Mouse (Mus musculus) midbrain, postnatal 0 days (tissue): ENCODE results near the gene Fads1. TPM values are rescaled to one million over a fixed set of nuclear protein-coding genes. Genes with fewer than 3 reads are reported as not detected.
A peak's percentile ranks its signal among the peaks of the same experiment; 100 is the strongest.

Experiments used
- ATAC-seq: fragments of 200-750 bp; cut with Nextera tagmentation; 2 replicates; pipeline ENCODE4 v1.8.0; 2017; ENCODE audit warnings: moderate number of reproducible peaks, mild to moderate bottlenecking, moderate TSS enrichment, moderate library complexity; ENCODE audit not compliant: low FRiP score
- DNase-seq: peaks from one replicate; pipeline ENCODE4 v3.0.0-alpha.2; 2015; ENCODE audit warnings: low spot score
- H3K27ac ChIP-seq: fragments of 300-500 bp; sonication (generic); 2 replicates; pipeline ENCODE4 v1.5.1; 2014; ENCODE audit warnings: low read depth, mild to moderate bottlenecking, low read length, mixed read lengths
- H3K27me3 ChIP-seq: fragments of 300-500 bp; sonication (generic); 2 replicates; pipeline ENCODE4 v1.6.1; 2014; ENCODE audit warnings: low read length, control low read depth, mixed read lengths; ENCODE audit not compliant: insufficient read depth
- H3K36me3 ChIP-seq: fragments of 300-500 bp; sonication (generic); 2 replicates; pipeline ENCODE4 v1.6.1; 2014; ENCODE audit warnings: low read length, control low read depth, mixed read lengths; ENCODE audit not compliant: insufficient read depth
- H3K4me1 ChIP-seq: fragments of 300-500 bp; sonication (generic); 2 replicates; pipeline ENCODE4 v1.6.1; 2014; ENCODE audit warnings: mild to moderate bottlenecking, control low read depth, antibody characterized with exemption, low read length, mixed read lengths; ENCODE audit not compliant: insufficient read depth
- H3K4me2 ChIP-seq: fragments of 300-500 bp; sonication (generic); 2 replicates; pipeline ENCODE4 v1.6.1; 2014; ENCODE audit warnings: low read depth, mild to moderate bottlenecking, low read length, mixed read lengths; ENCODE audit not compliant: poor library complexity, severe bottlenecking
- H3K4me3 ChIP-seq: fragments of 300-500 bp; sonication (generic); 2 replicates; pipeline ENCODE4 v1.5.1; 2014; ENCODE audit warnings: low read depth, mild to moderate bottlenecking, low read length, moderate library complexity
- H3K9ac ChIP-seq: fragments of 300-500 bp; sonication (generic); replicated peaks from 2 replicates; pipeline ENCODE4 v1.6.1; 2014; ENCODE audit warnings: mild to moderate bottlenecking, low read length, moderate library complexity, mixed read lengths; ENCODE audit not compliant: poor library complexity, severe bottlenecking
- H3K9me3 ChIP-seq: fragments of 300-500 bp; sonication (generic); 2 replicates; pipeline ENCODE4 v1.6.1; 2016; ENCODE audit warnings: low read length, control low read depth
- CTCF ChIP-seq: IDR thresholded peaks from 2 replicates; pipeline ENCODE4 v1.5.1; 2016; ENCODE audit warnings: antibody characterized with exemption, mild to moderate bottlenecking
- WGBS: fragments of 180-500 bp; shearing (Covaris S2); extraction: QIAGEN DNeasy Blood & Tissue Kit; methylation state at CpG from one replicate; pipeline ENCODE4 v1.1.7; 2014; 5-methylcytosine and 5-hydroxymethylcytosine counted together
- polyA plus RNA-seq: library from polyadenylated mRNA; unstranded; fragments of >200 nt; fragmentation: Nextera tagmentation; extraction: Ambion mirVana; gene quantifications from 2 replicates; pipeline ENCODE4 v1.2.1, GENCODE M21; 2015
- total RNA-seq: library from RNA; depleted of rRNA; stranded (reverse); fragments of >200 nt; gene quantifications from 2 replicates; pipeline ENCODE4 v1.2.3, GENCODE M21; 2014

The Fads1 gene
- total and polyA plus RNA-seq, 2 experiments from 2014 or later, result 153 to 184 TPM

GRCm38 (mm10) chr19:10188281-10188811, 5.7 kb downstream of the Fads1 start:
- peaks cover 5% of the 10 kb centered on the region; the same call in 1 of the 2 replicates for H3K4me1 ChIP-seq
- H3K27ac ChIP-seq, result 0 out of 2 replicates have a peak overlapping the region, but pooled peaks have one; percentile 19
- no peak for TF ChIP-seq CTCF
- peaks cover 39% of the 10 kb centered on the region for H3K36me3 ChIP-seq
- WGBS, result 56% methylated on average over 10 of the region's 10 CpGs
- H3K9me3 ChIP-seq, result no peaks in the 10 kb centered on the region
- no peaks in the 10 kb centered on the region for H3K27me3 ChIP-seq
- ATAC-seq (peak; percentile 68), DNase-seq (peak; percentile 95)
- H3K4me3 ChIP-seq, result no peak overlapping the region
- no peak overlapping the region for H3K9ac ChIP-seq
- no peak overlapping the region for H3K4me2 ChIP-seq

DNA sequence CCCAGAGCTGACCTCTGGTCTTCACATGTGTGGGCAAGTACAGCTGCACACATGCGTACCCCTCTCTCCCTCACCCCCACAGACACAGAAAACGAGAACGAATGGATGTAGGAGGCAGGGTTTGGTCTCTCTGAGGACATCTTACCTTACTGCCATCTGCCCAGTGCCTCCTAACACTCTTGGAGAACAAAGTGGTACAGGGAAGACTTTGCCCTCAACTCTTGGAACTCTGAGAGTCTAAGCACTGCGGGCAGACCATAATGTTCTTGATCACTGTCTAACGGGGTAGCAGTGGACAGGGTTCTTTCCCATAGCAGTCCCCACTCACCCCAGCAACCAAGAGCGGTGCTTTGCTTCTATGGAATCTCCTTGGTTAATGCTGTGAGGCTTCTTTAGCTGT, 6.3 kb downstream of the Fads1 start:
- no peaks in the 10 kb centered on the region for H3K9me3 ChIP-seq
- H3K36me3 ChIP-seq, result peaks cover 46% of the 10 kb centered on the region
- no peak overlapping the region for H3K4me2 ChIP-seq
- no peak for DNase-seq
- no peak for ATAC-seq
- 96% methylated on average over 6 of the region's 6 CpGs for WGBS
- H3K27ac ChIP-seq, result 0 out of 2 replicates have a peak overlapping the region, but pooled peaks have one; percentile 19
- H3K27me3 ChIP-seq, result no peaks in the 10 kb centered on the region
- H3K4me1 ChIP-seq, result peaks cover 5% of the 10 kb centered on the region; the same call in 1 of the 2 replicates
- H3K4me3 ChIP-seq, result no peak overlapping the region
- no peak overlapping the region for H3K9ac ChIP-seq
- TF ChIP-seq CTCF, result no peak

- Histone ChIP-seq H3K4me2 (no peak overlapping the region), H3K27me3 (no peaks in the 10 kb centered on the region), H3K4me1 (peaks cover under 1% of the 10 kb centered on the region; the same call in 1 of the 2 replicates), H3K4me3 (no peak overlapping the region), H3K27ac (no peak overlapping the region), H3K36me3 (peaks cover 55% of the 10 kb centered on the region), H3K9ac (no peak overlapping the region), H3K9me3 (no peaks in the 10 kb centered on the region)
- ATAC-seq, result no peak
- DNase-seq, result no peak
- 94% methylated on average over 8 of the region's 8 CpGs for WGBS
- TF ChIP-seq CTCF, result no peak
Measured at GRCm38 (mm10) chr19:10189940-10190339, 7.3 kb downstream of the Fads1 start.

- Histone ChIP-seq H3K36me3 (peaks cover 59% of the 10 kb centered on the region), H3K9me3 (no peaks in the 10 kb centered on the region), H3K4me2 (no peak overlapping the region), H3K27me3 (no peaks in the 10 kb centered on the region), H3K4me1 (no peaks in the 10 kb centered on the region), H3K27ac (no peak overlapping the region), H3K4me3 (no peak overlapping the region), H3K9ac (no peak overlapping the region)
- ATAC-seq (no peak), DNase-seq (peak; percentile 80)
- WGBS, result 47% methylated on average over 2 of the region's 2 CpGs
- peak; percentile 86 for TF ChIP-seq CTCF
Measured at GRCm38 (mm10) chr19:10190796-10191195, 8.1 kb downstream of the Fads1 start.

DNA sequence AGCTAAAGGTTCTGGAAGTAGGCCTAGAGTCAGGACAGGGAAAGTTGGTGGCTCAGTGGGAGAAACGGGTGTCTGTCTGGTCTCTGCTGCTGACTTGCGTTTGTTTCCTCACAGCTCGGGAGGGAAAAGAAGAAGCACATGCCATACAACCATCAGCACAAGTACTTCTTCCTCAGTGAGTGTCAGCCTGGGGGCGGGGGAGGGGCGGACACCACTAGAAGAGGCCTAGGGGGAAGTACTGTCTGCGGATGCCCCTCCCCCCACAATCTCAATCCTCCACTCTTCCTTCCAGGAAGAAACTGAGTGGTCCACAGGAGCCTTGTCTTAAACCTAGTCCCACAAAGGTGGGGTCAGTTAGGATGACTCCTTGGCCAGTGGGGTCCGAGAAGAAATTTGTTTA, 8.6 kb downstream of the Fads1 start:
- ATAC-seq (no peak), DNase-seq (no peak)
- H3K9ac ChIP-seq, result no peak overlapping the region
- H3K9me3 ChIP-seq, result no peaks in the 10 kb centered on the region
- peaks cover 59% of the 10 kb centered on the region for H3K36me3 ChIP-seq
- no peak overlapping the region for H3K27ac ChIP-seq
- no peak overlapping the region for H3K4me3 ChIP-seq
- no peak for TF ChIP-seq CTCF
- no peaks in the 10 kb centered on the region for H3K4me1 ChIP-seq
- no peak overlapping the region for H3K4me2 ChIP-seq
- 78% methylated on average over 7 of the region's 7 CpGs for WGBS
- H3K27me3 ChIP-seq, result no peaks in the 10 kb centered on the region

DNA sequence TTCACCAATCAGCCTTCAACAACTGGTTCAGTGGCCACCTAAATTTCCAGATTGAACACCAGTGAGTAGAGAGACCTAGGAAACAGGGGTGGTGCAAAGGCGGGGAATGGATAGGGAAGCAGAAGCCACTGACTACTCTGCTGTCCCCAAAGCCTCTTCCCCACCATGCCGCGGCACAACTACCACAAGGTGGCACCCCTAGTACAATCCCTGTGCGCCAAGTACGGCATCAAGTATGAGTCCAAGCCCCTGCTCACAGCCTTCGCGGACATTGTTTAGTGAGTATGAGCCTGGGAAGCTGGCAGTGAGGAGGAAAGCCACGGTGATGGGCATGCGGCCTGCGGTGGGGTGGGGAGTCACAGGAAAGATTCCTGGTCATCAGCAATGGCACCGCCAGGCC, 11.6 kb downstream of the Fads1 start:
- no peak overlapping the region for H3K4me3 ChIP-seq
- WGBS, result 86% methylated on average over 11 of the region's 11 CpGs
- no peak overlapping the region for H3K9ac ChIP-seq
- no peak for ATAC-seq
- H3K27ac ChIP-seq, result no peak overlapping the region
- peaks cover 50% of the 10 kb centered on the region for H3K36me3 ChIP-seq
- DNase-seq, result no peak
- peak; percentile 38 for TF ChIP-seq CTCF
- H3K4me1 ChIP-seq, result no peaks in the 10 kb centered on the region
- no peaks in the 10 kb centered on the region for H3K9me3 ChIP-seq
- H3K27me3 ChIP-seq, result no peaks in the 10 kb centered on the region
- no peak overlapping the region for H3K4me2 ChIP-seq
